Mouse (Mus musculus) mesoderm, embryonic 11.5 days (tissue): Measurements from ENCODE around the gene Lipt1.

Source experiments
- DNase-seq: peaks from one replicate; pipeline ENCODE4 v3.0.0-alpha.2; 2012; ENCODE audit warnings: low read depth, low spot score

Lipt1 gene

GRCm38 (mm10) chr1:37894606-37895005, 23.1 kb downstream of the Lipt1 start:
- no peak for DNase-seq

- no peak for DNase-seq
Observed at GRCm38 (mm10) chr1:37899816-37900215, 28.3 kb downstream of the Lipt1 start.

DNA sequence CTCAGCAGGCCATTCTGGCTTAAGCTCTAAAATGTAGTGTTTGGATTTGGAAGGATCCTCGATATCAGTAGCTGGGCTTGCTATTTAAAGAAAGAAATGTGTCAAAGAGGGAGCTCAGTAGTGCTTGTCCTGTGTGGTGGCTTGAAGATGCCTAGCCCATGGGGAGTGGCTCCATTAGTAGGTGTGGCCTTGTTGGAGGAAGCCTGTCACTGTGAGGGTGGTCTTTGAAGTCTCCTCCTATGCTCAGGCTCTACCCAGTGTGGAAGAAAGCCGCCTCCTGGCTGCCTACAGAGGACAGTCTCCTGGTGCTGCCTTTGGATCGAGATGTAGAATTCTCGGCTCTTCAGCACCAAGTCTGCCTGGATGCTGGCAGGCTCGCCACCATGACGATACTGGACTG, 28.8 kb downstream of the Lipt1 start:
- no peak for DNase-seq

- DNase-seq, result peak; percentile 31
Observed at GRCm38 (mm10) chr1:37903178-37903577, 31.6 kb downstream of the Lipt1 start.

DNA sequence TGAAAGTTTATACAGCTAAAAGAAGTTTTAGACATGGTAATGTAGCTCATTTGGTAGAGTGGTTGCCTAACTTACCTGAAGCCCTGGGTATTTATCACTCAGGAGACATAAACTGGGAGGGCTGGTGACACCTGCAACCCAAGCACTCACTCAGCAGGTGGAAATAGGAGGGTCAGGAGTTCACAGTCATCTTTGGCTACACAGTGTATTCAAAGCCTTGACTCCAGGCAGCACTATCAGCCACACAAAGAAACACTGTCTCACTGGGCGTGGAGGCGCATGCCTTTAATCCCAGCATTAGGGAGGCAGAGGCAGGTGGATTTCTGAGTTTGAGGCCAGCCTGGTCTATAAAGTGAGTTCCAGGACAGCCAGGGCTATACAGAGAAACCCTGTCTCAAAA, 41.2 kb downstream of the Lipt1 start:
- DNase-seq, result no peak

DNA sequence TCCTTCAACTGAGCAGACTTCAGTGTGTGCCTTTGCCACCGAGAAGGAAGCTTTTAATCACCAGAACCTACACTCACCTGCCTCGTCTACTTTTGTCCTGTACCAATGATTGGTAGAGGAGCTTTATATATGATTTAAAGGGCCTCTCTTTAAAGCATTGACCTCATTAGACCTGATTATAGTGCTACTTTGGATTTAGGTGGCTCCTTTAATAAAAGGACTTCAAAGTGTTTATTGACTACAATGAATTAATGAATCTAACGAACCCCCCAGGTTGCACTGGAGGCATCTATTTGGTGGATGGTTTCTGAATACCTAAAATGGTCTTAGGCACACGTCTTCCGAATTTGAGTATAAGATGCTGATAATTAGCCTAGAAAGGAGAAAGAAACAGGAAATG, 44.9 kb downstream of the Lipt1 start, which contains the start of gene Lyg2:
Gene Lyg2, minus strand, starts transcription at position 101 of the 400 bp plus-strand sequence.
- no peak for DNase-seq

- DNase-seq, result no peak
Observed at GRCm38 (mm10) chr1:37917666-37918065, 46.1 kb downstream of the Lipt1 start.

- no peak for DNase-seq
Observed at GRCm38 (mm10) chr1:37918096-37918495, 46.6 kb downstream of the Lipt1 start.

GRCm38 (mm10) chr1:37922536-37922935, 51.0 kb downstream of the Lipt1 start:
- no peak for DNase-seq
